Mouse (Mus musculus) limb, embryonic 13.5 days (tissue): ENCODE measurements around the gene Hdhd5. TPM values are rescaled to one million over a fixed set of nuclear protein-coding genes. Genes with fewer than 3 reads are reported as not detected.
A peak's percentile ranks its signal among the peaks of the same experiment; 100 is the strongest.

Source experiments
- ATAC-seq: fragments of 200-750 bp; cut with Nextera tagmentation; 2 replicates; pipeline ENCODE4 v1.8.0; 2017; ENCODE audit warnings: low read depth, moderate number of reproducible peaks, moderate TSS enrichment; ENCODE audit not compliant: low FRiP score
- H3K27ac ChIP-seq: fragments of 300-500 bp; sonication (generic); 2 replicates; pipeline ENCODE4 v1.5.1; 2015; ENCODE audit warnings: inconsistent platforms, mild to moderate bottlenecking, moderate library complexity
- H3K27me3 ChIP-seq: fragments of 300-500 bp; sonication (generic); 2 replicates; pipeline ENCODE4 v1.6.1; 2015; ENCODE audit warnings: mild to moderate bottlenecking, inconsistent platforms
- H3K36me3 ChIP-seq: fragments of 300-500 bp; sonication (generic); 2 replicates; pipeline ENCODE4 v1.6.1; 2015; ENCODE audit warnings: inconsistent platforms, mild to moderate bottlenecking, moderate library complexity
- H3K4me1 ChIP-seq: fragments of 300-500 bp; sonication (generic); 2 replicates; pipeline ENCODE4 v1.6.1; 2015; ENCODE audit warnings: inconsistent platforms
- H3K4me2 ChIP-seq: fragments of 300-500 bp; sonication (generic); replicated peaks from 2 replicates; pipeline ENCODE4 v1.6.1; 2015; ENCODE audit warnings: inconsistent platforms, mild to moderate bottlenecking, moderate library complexity
- H3K4me3 ChIP-seq: fragments of 300-500 bp; sonication (generic); 2 replicates; pipeline ENCODE4 v1.5.1; 2015; ENCODE audit warnings: moderate library complexity, mild to moderate bottlenecking, inconsistent platforms
- H3K9ac ChIP-seq: fragments of 300-500 bp; sonication (generic); 2 replicates; pipeline ENCODE4 v1.6.1; 2015; ENCODE audit warnings: mild to moderate bottlenecking, inconsistent platforms
- H3K9me3 ChIP-seq: fragments of 300-500 bp; sonication (generic); 2 replicates; pipeline ENCODE4 v1.6.1; 2016; ENCODE audit warnings: inconsistent platforms
- WGBS: fragments of 180-500 bp; shearing (Covaris S2); methylation state at CpG from one replicate; pipeline ENCODE4 v1.1.7; 2015; 5-methylcytosine and 5-hydroxymethylcytosine counted together
- polyA plus RNA-seq: library from polyadenylated mRNA; unstranded; fragments of >200 nt; fragmentation: Nextera tagmentation; extraction: Ambion mirVana; gene quantifications from 2 replicates; pipeline ENCODE4 v1.2.1, GENCODE M21; 2015

Gene Hdhd5
- polyA plus RNA-seq, 1 experiment from 2014 or later = 18.6 TPM

DNA sequence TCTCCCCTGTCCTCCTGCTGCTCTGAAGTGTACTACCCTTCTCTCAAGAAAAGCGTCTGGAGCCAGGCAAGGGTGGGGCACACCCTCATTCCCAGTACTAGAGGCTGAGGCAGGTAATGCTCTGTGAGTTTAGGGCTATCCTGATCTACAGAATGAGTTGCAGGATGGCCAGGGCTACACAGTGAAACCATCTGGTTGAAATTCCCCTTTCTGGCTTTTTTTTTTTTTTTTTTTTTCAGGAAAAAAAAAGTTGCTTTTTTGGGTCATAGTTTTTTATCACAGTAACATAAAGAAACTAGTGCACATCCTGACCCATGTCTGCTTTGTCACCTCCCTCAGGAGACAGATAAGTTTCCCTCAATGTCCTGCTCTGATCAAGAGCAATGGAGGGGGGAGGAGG is 24.0 kb upstream of the Hdhd5 start:
- no peak overlapping the region for H3K27ac ChIP-seq
- no peaks in the 10 kb centered on the region for H3K36me3 ChIP-seq
- no peaks in the 10 kb centered on the region for H3K9me3 ChIP-seq
- no peaks in the 10 kb centered on the region for H3K27me3 ChIP-seq
- H3K4me1 ChIP-seq = peaks cover 5% of the 10 kb centered on the region
- ATAC-seq = no peak
- 63% methylated on average over 1 of the region's 1 CpGs for WGBS
- H3K4me3 ChIP-seq = no peak overlapping the region
- no peak overlapping the region for H3K9ac ChIP-seq
- H3K4me2 ChIP-seq = no peak overlapping the region

DNA sequence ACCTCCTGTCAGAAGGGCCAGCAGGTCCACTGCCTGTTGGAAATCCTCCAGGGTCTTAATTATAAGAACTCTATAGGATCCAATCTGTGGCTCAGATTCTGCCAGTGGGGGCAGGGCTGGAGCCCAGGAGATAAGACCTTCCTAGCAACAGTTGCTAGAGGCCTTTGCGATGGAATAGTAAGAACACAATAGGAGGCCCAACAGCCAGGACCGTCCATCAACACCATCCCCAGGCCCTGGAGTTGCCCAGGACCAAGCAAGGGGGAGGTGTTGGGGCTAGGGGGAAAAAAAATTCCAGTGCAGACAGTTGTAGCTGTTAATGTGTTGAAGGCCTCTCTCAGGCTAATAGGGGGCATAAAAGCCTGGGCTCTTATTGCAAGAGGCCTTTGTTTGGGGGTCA is 19.1 kb upstream of the Hdhd5 start:
- WGBS = 32% methylated on average over 2 of the region's 2 CpGs
- no peak overlapping the region for H3K4me2 ChIP-seq
- no peaks in the 10 kb centered on the region for H3K9me3 ChIP-seq
- H3K27me3 ChIP-seq = no peaks in the 10 kb centered on the region
- H3K9ac ChIP-seq = no peak overlapping the region
- no peak overlapping the region for H3K27ac ChIP-seq
- no peak overlapping the region for H3K4me3 ChIP-seq
- peaks cover 7% of the 10 kb centered on the region for H3K4me1 ChIP-seq
- H3K36me3 ChIP-seq = no peaks in the 10 kb centered on the region
- ATAC-seq = no peak

DNA sequence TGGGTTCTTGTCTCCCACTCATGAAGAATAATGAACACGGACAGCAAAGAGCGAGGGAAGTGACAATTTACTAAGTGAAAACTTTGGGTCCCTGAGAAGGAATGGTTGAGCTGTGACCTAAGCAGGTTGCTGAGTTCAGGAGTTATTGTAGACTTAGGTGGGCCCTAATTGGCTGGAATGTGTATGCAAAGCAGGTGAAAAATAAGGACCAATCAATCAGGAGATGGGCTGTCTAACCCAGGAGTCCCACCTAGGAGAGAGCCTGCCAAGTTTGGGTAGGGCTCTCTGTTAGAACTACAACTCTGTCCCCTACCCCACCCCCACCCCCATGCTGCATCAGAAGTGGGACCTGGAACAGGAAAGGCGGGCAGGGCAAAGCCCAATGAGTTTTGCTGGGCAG is 17.5 kb upstream of the Hdhd5 start:
- peaks cover 7% of the 10 kb centered on the region for H3K4me1 ChIP-seq
- no peak overlapping the region for H3K27ac ChIP-seq
- no peak overlapping the region for H3K4me3 ChIP-seq
- no peak overlapping the region for H3K9ac ChIP-seq
- 93% methylated on average over 3 of the region's 3 CpGs for WGBS
- H3K4me2 ChIP-seq = no peak overlapping the region
- no peaks in the 10 kb centered on the region for H3K27me3 ChIP-seq
- no peak for ATAC-seq
- H3K36me3 ChIP-seq = no peaks in the 10 kb centered on the region
- no peaks in the 10 kb centered on the region for H3K9me3 ChIP-seq

DNA sequence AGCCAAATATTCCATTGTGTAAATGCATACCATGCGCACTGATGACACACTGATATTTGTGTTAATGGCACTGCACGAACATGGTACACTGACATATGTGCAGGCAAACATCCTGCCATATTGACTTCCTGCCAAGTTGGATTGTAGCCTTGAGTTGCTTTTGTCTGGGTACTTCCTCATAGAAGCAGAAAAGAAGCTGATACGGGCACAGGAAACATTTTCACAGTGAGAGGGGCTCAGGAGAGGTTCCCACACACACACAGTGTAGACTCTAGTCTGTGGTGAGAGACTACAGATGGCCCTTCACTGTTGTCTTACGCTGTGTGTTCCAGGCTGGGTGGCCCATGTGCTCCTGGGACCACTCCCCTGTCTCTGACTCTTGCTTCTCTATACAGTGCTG is 15.9 kb upstream of the Hdhd5 start:
- Histone ChIP-seq H3K4me1 (peaks cover 7% of the 10 kb centered on the region), H3K9me3 (no peaks in the 10 kb centered on the region), H3K36me3 (no peaks in the 10 kb centered on the region), H3K4me3 (no peak overlapping the region), H3K4me2 (no peak overlapping the region), H3K9ac (no peak overlapping the region), H3K27ac (no peak overlapping the region), H3K27me3 (no peaks in the 10 kb centered on the region)
- no peak for ATAC-seq
- 92% methylated on average over 4 of the region's 4 CpGs for WGBS

DNA sequence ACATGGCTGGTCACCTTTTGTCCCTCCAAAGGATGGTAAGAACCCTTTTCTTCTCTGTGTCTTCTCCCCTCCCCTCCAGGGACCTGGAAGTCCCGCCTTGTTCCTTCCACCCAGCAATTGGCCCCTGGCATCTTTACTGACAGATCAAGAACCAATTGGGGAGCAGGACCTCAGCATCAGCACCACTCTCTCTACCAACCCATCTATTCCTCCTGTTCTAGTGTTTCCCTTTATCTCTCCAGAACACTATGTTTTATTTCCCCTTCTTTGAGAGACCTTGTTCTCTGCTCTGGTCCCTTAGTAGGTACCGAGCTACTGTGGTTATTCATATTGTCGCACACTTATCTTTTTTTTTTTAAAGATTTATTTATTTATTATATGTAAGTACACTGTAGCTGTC is 15.2 kb upstream of the Hdhd5 start:
- no peak overlapping the region for H3K4me2 ChIP-seq
- ATAC-seq = no peak
- WGBS = 85% methylated on average over 3 of the region's 3 CpGs
- no peak overlapping the region for H3K9ac ChIP-seq
- H3K27ac ChIP-seq = no peak overlapping the region
- H3K9me3 ChIP-seq = no peaks in the 10 kb centered on the region
- peaks cover 7% of the 10 kb centered on the region for H3K4me1 ChIP-seq
- no peaks in the 10 kb centered on the region for H3K36me3 ChIP-seq
- H3K27me3 ChIP-seq = no peaks in the 10 kb centered on the region
- no peak overlapping the region for H3K4me3 ChIP-seq

DNA sequence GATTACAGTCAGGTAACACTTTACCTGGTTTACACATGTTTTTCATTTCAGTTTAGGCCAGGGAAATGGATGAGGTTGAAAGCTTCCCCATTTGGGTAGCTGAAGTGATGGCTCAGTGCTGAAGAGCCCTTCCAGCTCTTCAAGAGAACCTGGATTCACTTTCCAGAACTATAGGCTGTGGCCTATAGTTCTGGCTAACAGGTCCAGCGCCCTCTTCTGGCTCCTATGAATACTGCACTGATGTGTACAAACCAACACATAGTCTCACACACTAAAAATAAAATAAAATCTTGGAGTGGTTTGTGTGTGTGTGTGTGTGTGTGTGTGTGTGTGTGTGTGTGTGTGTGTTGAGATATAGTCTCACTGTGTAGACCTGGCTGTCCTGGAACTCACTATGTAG is 10.9 kb upstream of the Hdhd5 start:
- Histone ChIP-seq H3K27ac (no peak overlapping the region), H3K4me2 (no peak overlapping the region), H3K36me3 (no peaks in the 10 kb centered on the region), H3K27me3 (no peaks in the 10 kb centered on the region), H3K4me1 (peaks cover 8% of the 10 kb centered on the region), H3K9ac (no peak overlapping the region), H3K9me3 (no peaks in the 10 kb centered on the region), H3K4me3 (no peak overlapping the region)
- ATAC-seq = no peak
- WGBS = 17% methylated on average over 1 of the region's 1 CpGs

DNA sequence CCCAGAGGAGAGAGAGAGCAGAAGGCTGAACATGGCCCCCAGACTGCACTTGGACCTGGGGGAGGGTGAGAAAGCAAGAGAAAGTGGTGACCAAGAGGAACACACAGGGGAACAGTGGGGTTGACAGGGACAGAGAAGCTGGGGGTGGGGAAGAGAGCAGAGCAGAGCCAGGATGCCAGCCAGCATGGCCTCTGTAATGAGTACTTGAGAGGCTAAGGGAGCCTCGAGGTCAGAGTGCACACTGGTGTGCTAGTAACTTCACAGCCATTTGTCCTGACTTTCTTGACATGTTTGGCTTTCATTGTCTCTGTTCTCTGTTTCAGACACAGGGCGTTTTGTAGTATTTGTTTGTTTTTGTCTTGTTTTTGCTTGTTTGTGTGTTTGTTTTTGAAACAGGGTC is 10.3 kb upstream of the Hdhd5 start:
- Histone ChIP-seq H3K36me3 (no peaks in the 10 kb centered on the region), H3K4me1 (peaks cover 8% of the 10 kb centered on the region), H3K9ac (no peak overlapping the region), H3K27ac (no peak overlapping the region), H3K4me2 (no peak overlapping the region), H3K4me3 (no peak overlapping the region), H3K27me3 (no peaks in the 10 kb centered on the region), H3K9me3 (no peaks in the 10 kb centered on the region)
- ATAC-seq = no peak
- WGBS = 33% methylated on average over 2 of the region's 2 CpGs

DNA sequence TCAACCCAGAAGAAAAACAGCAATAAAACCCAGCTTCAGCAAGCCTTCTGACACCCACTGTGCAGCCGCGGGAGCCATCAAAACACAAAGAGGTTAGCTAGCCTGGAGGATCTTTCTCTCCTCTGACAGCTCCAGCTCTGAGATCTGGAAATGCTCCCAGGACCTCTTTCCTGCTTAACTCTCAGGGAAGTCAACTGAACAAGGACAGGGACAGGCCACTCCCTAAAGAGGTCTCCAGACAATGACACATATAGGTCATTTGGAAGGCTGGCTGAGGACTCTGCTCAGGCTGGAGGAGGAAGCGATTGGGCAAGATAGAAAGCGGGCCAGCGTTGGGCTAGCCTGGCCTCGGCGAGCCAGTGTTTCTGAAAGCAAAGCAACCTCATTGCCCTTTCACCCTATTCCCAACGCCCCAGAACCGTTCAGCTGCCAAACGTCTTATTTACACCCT is 8.7 kb upstream of the Hdhd5 start:
- 49% methylated on average over 10 of the region's 10 CpGs for WGBS
- ATAC-seq = no peak
- H3K4me2 ChIP-seq = peak overlapping the region; percentile 69
- H3K4me3 ChIP-seq = no peak overlapping the region; the same call in 1 of the 2 replicates
- peaks cover 8% of the 10 kb centered on the region for H3K4me1 ChIP-seq
- H3K9ac ChIP-seq = peak overlapping the region; percentile 59; the same call in 1 of the 2 replicates
- H3K36me3 ChIP-seq = no peaks in the 10 kb centered on the region
- H3K9me3 ChIP-seq = no peaks in the 10 kb centered on the region
- no peaks in the 10 kb centered on the region for H3K27me3 ChIP-seq
- no peak overlapping the region for H3K27ac ChIP-seq

DNA sequence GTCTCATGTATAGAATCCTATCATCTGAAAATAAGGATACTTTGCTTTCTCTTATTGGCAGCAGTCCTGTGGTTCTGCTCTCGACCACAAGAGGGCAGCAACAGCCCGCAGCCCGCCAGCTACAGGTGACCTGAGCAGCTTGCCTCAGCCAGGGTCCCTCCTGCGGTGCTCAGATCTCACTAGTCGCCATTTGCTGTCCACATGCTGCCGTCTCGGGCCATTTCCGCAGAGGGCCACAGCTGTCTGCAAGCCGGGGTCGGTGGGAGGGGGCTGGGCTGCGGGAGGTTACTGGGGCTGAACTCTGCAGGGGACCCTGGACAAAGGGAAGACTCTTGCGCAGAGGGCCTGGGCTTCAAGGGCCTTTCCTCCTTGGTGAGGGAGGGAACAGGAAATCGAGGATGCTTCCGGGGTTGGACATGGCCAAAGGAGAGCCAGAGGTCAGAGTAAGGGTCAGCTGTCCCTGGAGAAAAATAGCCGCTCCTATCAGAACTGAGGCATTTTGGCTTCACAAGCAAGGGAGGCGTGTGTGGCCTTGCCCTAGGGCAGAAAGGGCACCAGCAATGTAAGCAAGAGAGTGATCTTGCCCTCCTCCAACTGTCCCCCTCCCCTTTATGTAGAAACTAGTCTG is 8.1 kb upstream of the Hdhd5 start:
- peak overlapping the region; percentile 69 for H3K4me2 ChIP-seq
- H3K4me3 ChIP-seq = peak overlapping the region; percentile 39
- H3K27ac ChIP-seq = 0 out of 2 replicates have a peak overlapping the region, but pooled peaks have one; percentile 28
- 5% methylated on average over 16 of the region's 16 CpGs for WGBS
- H3K9ac ChIP-seq = peak overlapping the region; percentile 59; the same call in 1 of the 2 replicates
- peak; percentile 91 for ATAC-seq
- H3K9me3 ChIP-seq = no peaks in the 10 kb centered on the region
- H3K27me3 ChIP-seq = no peaks in the 10 kb centered on the region
- peaks cover 8% of the 10 kb centered on the region for H3K4me1 ChIP-seq
- no peaks in the 10 kb centered on the region for H3K36me3 ChIP-seq

DNA sequence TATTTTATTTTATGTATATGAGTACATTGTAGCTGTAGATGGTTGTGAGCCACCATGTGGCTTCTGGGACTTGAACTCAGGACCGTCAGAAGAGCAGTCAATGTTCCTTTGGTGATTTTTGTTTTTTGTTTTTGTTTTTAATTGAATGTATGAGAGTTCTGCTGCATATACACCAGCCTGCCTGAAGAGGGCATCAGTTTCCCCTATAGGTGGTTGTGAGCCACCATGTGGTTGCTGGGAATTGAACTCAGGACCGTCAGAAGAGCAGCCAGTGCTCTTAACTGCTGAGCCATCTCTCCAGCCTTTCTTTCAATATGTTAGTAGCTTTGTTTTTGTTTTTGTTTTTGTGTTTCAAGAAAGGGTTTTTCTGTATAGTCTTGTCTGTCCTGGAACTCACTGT is 5.2 kb upstream of the Hdhd5 start:
- Histone ChIP-seq H3K27me3 (no peaks in the 10 kb centered on the region; the same call in 1 of the 2 replicates), H3K4me3 (no peak overlapping the region), H3K4me1 (peaks cover 13% of the 10 kb centered on the region), H3K27ac (no peak overlapping the region), H3K36me3 (no peaks in the 10 kb centered on the region), H3K4me2 (no peak overlapping the region), H3K9ac (no peak overlapping the region), H3K9me3 (no peaks in the 10 kb centered on the region)
- WGBS = 80% methylated on average over 2 of the region's 2 CpGs
- no peak for ATAC-seq

DNA sequence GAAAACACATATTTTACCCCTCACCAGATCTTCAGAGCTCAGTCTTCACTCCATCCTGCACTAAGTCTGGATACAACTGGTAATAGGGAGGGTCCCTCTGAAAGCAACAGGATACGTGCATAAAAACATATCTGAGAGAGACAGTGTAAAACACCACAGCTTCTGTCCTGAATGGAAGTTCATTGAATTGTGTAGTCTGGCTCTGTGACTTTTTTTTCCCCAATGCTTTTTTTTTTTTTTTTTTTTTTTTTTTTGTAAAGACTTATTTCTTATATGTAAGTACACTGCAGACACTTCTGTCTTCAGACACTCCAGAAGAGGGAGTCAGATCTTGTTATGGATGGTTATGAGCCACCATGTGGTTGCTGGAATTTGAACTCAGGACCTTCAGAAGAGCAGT is 1.5 kb upstream of the Hdhd5 start:
- no peak for ATAC-seq
- no peaks in the 10 kb centered on the region for H3K36me3 ChIP-seq
- no peak overlapping the region for H3K4me3 ChIP-seq
- H3K4me1 ChIP-seq = peaks cover 29% of the 10 kb centered on the region
- no peaks in the 10 kb centered on the region for H3K9me3 ChIP-seq
- H3K9ac ChIP-seq = no peak overlapping the region
- 71% methylated on average over 1 of the region's 1 CpGs for WGBS
- H3K27ac ChIP-seq = no peak overlapping the region
- H3K4me2 ChIP-seq = no peak overlapping the region
- no peaks in the 10 kb centered on the region; the same call in 1 of the 2 replicates for H3K27me3 ChIP-seq

DNA sequence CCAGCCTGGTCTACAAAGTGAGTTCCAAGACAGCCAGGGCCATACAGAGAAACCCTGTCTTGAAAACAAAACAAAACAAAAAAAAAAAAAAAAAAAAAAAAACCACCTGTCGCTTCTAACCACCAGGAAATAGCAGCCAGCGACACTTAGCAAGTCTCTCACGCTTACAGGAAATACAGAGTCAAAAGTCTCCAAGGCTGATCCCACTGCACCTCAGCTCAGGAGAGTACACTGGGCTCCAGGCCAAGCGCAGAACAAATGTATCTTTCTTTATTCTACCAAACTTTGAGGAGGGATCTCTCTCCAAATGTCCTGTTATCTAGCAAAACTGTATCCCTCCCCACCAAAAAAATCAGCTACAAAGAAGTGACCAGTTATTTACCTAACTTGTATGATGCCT is 2.0 kb downstream of the Hdhd5 start:
- no peaks in the 10 kb centered on the region; the same call in 1 of the 2 replicates for H3K27me3 ChIP-seq
- no peaks in the 10 kb centered on the region for H3K9me3 ChIP-seq
- ATAC-seq = no peak
- peaks cover 29% of the 10 kb centered on the region for H3K4me1 ChIP-seq
- H3K36me3 ChIP-seq = peaks cover 4% of the 10 kb centered on the region; the same call in 1 of the 2 replicates
- WGBS = 71% methylated on average over 4 of the region's 4 CpGs
- H3K4me3 ChIP-seq = no peak overlapping the region
- H3K4me2 ChIP-seq = peak overlapping the region; percentile 78; the same call in 1 of the 2 replicates
- no peak overlapping the region for H3K9ac ChIP-seq
- H3K27ac ChIP-seq = peak overlapping the region; percentile 0; the same call in 1 of the 2 replicates

DNA sequence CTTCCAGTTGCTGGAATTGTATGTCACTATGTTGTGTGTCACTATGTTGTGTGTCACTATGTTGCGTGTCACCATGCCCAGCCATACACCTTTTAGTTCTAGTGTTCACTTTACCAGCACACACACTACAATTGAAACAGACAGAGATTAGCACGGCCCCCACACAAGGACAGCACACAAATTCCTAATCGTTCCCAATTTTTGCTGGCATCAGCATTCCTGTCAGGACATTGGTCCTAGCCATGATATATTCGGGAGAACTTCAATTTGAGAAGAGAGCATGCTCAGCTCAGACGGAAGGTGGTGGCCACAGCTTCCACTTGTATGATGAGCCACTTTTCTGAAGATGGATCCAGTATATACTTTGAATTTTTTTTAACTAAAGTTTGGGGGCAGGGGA is 6.3 kb downstream of the Hdhd5 start:
- Histone ChIP-seq H3K4me2 (no peak overlapping the region), H3K9ac (no peak overlapping the region), H3K9me3 (no peaks in the 10 kb centered on the region), H3K4me3 (no peak overlapping the region), H3K36me3 (peaks cover 39% of the 10 kb centered on the region), H3K27ac (no peak overlapping the region), H3K27me3 (no peaks in the 10 kb centered on the region), H3K4me1 (peaks cover 15% of the 10 kb centered on the region)
- 92% methylated on average over 5 of the region's 5 CpGs for WGBS
- ATAC-seq = no peak
